Mouse (Mus musculus) heart, postnatal 0 days (tissue): Measurements from ENCODE around the gene Vmn1r199. TPM values are rescaled to one million over a fixed set of nuclear protein-coding genes. Genes with fewer than 3 reads are reported as not detected.

Experiments used
- ATAC-seq: fragments of 200-750 bp; cut with Nextera tagmentation; 2 replicates; pipeline ENCODE4 v1.8.0; 2017; ENCODE audit warnings: low read depth, moderate number of reproducible peaks, moderate library complexity; ENCODE audit not compliant: insufficient read depth
- DNase-seq: peaks from one replicate; pipeline ENCODE4 v3.0.0-alpha.2; 2016; ENCODE audit warnings: low spot score
- H3K27ac ChIP-seq: fragments of 300-500 bp; sonication (generic); 2 replicates; pipeline ENCODE4 v1.5.1; 2014; ENCODE audit warnings: low read depth, mild to moderate bottlenecking
- H3K27me3 ChIP-seq: fragments of 300-500 bp; sonication (generic); 2 replicates; pipeline ENCODE4 v1.6.1; 2014; ENCODE audit warnings: low read length, mixed read lengths; ENCODE audit not compliant: control insufficient read depth, insufficient read depth
- H3K36me3 ChIP-seq: fragments of 300-500 bp; sonication (generic); replicated peaks from 2 replicates; pipeline ENCODE4 v1.6.1; 2014; ENCODE audit warnings: low read length, mixed read lengths; ENCODE audit not compliant: control insufficient read depth, insufficient read depth
- H3K4me1 ChIP-seq: fragments of 300-500 bp; sonication (generic); 2 replicates; pipeline ENCODE4 v1.6.1; 2014; ENCODE audit warnings: antibody characterized with exemption; ENCODE audit not compliant: control insufficient read depth, insufficient read depth
- H3K4me2 ChIP-seq: fragments of 300-500 bp; sonication (generic); 2 replicates; pipeline ENCODE4 v1.6.1; 2014; ENCODE audit warnings: low read depth, mild to moderate bottlenecking, low read length, moderate library complexity
- H3K4me3 ChIP-seq: fragments of 300-500 bp; sonication (generic); 2 replicates; pipeline ENCODE4 v1.5.1; 2014; ENCODE audit warnings: low read depth, low read length
- H3K9ac ChIP-seq: fragments of 300-500 bp; sonication (generic); replicated peaks from 2 replicates; pipeline ENCODE4 v1.6.1; 2014; ENCODE audit warnings: low read depth, low read length, mixed read lengths
- H3K9me3 ChIP-seq: fragments of 300-500 bp; sonication (generic); replicated peaks from 2 replicates; pipeline ENCODE4 v1.6.1; 2016; ENCODE audit warnings: low read length; ENCODE audit not compliant: control insufficient read depth
- CTCF ChIP-seq: IDR thresholded peaks from 2 replicates; pipeline ENCODE4 v1.5.1; 2016; ENCODE audit warnings: antibody characterized with exemption, control low read depth, low read depth
- EP300 ChIP-seq: IDR thresholded peaks from 2 replicates; pipeline ENCODE4 v1.6.1; 2016; ENCODE audit warnings: antibody characterized with exemption, low read depth
- WGBS: fragments of 180-500 bp; shearing (Covaris S2); extraction: QIAGEN DNeasy Blood & Tissue Kit; methylation state at CpG from one replicate; pipeline ENCODE4 v1.1.7; 2014; 5-methylcytosine and 5-hydroxymethylcytosine counted together
- polyA plus RNA-seq: library from polyadenylated mRNA; unstranded; fragments of >200 nt; fragmentation: Nextera tagmentation; extraction: Ambion mirVana; gene quantifications from 2 replicates; pipeline ENCODE4 v1.2.1, GENCODE M21; 2015
- total RNA-seq: library from RNA; depleted of rRNA; stranded (reverse); fragments of >200 nt; gene quantifications from 2 replicates; pipeline ENCODE4 v1.2.3, GENCODE M21; 2014; ENCODE audit warnings: low replicate concordance; rRNA removed

The Vmn1r199 gene
- total and polyA plus RNA-seq, 2 experiments from 2014 or later, result not detected

DNA sequence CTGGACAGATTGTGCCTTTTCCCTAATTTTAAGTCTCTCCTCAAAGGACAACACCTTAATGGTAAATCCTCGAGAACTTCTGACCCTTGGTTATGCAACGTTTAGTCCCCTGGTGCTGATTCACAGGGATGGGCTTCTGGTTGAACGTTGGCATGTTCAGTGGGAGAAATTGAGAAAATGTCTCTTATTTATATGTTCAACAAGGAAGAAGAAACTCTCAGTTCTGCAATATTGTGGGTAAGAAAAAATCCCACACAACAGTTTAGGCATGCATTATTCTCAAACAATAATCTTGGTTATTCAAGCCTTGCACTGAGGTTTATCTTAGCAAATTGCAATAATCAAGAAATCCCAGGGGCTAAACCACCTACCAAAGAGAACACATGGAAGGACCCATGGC is 3.8 kb downstream of the Vmn1r199 start:
- no peaks in the 10 kb centered on the region for H3K36me3 ChIP-seq
- TF ChIP-seq CTCF (no peak), EP300 (no peak)
- H3K27me3 ChIP-seq, result no peaks in the 10 kb centered on the region
- H3K4me3 ChIP-seq, result no peak overlapping the region
- H3K4me1 ChIP-seq, result no peaks in the 10 kb centered on the region
- ATAC-seq (no peak), DNase-seq (no peak)
- H3K9me3 ChIP-seq, result no peaks in the 10 kb centered on the region
- WGBS, result 73% methylated on average over 3 of the region's 3 CpGs
- H3K27ac ChIP-seq, result no peak overlapping the region
- H3K4me2 ChIP-seq, result no peak overlapping the region
- H3K9ac ChIP-seq, result no peak overlapping the region

GRCm38 (mm10) chr13:22387050-22387449 is 7.4 kb downstream of the Vmn1r199 start:
- H3K4me2 ChIP-seq, result no peak overlapping the region
- no peaks in the 10 kb centered on the region for H3K9me3 ChIP-seq
- H3K27ac ChIP-seq, result no peak overlapping the region
- ATAC-seq (no peak), DNase-seq (no peak)
- H3K4me1 ChIP-seq, result no peaks in the 10 kb centered on the region
- 64% methylated on average over 1 of the region's 1 CpGs for WGBS
- no peaks in the 10 kb centered on the region for H3K36me3 ChIP-seq
- H3K4me3 ChIP-seq, result no peak overlapping the region
- no peak overlapping the region for H3K9ac ChIP-seq
- no peak for TF ChIP-seq CTCF
- no peak for TF ChIP-seq EP300
- H3K27me3 ChIP-seq, result no peaks in the 10 kb centered on the region

GRCm38 (mm10) chr13:22390073-22390472 is 10.5 kb downstream of the Vmn1r199 start, which contains the start of gene Vmn1r200:
Vmn1r200 (plus strand) TSS chr13:22390373.
- no peaks in the 10 kb centered on the region for H3K4me1 ChIP-seq
- H3K27ac ChIP-seq, result no peak within 1 kb of the TSS
- H3K27me3 ChIP-seq, result no peaks in the 10 kb centered on the region
- H3K9ac ChIP-seq, result no peak within 1 kb of the TSS
- H3K9me3 ChIP-seq, result no peaks in the 10 kb centered on the region
- no peak for TF ChIP-seq EP300
- no peak for TF ChIP-seq CTCF
- DNase-seq, result no peak
- no peak within 1 kb of the TSS for H3K4me2 ChIP-seq
- WGBS, result 69% methylated on average over 3 of the region's 3 CpGs
- H3K36me3 ChIP-seq, result no peaks in the 10 kb centered on the region
- ATAC-seq, result no peak
- H3K4me3 ChIP-seq, result no peak within 1 kb of the TSS

DNA sequence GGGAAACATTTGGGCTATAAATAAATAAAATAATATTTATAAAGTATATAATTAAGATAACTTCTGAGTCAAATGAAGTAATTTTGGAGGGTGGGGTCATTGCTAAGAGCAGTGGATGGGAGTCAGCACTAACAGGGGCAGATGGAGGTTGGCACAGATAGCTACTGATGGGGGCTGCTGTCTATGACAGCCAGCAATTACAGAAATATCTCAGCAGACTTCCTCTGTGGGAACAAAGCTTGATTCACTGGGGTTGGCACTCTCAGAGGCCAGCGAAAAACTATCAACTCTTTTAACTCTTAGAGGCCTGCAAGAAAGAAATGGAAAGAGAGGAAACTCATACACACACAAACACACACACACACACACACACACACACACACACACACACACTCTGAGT is 23.4 kb downstream of the Vmn1r199 start:
- Histone ChIP-seq H3K36me3 (no peaks in the 10 kb centered on the region), H3K4me1 (no peaks in the 10 kb centered on the region), H3K4me3 (no peak overlapping the region), H3K27me3 (no peaks in the 10 kb centered on the region), H3K9me3 (peaks cover 6% of the 10 kb centered on the region; the same call in 1 of the 2 replicates), H3K27ac (no peak overlapping the region), H3K4me2 (no peak overlapping the region), H3K9ac (no peak overlapping the region)
- WGBS, result 33% methylated on average over 1 of the region's 1 CpGs
- TF ChIP-seq EP300 (no peak), CTCF (no peak)
- ATAC-seq (no peak), DNase-seq (no peak)

Other genes with a start within 250 kb of the Vmn1r199 start
- gene Vmn1r191, start 195.8 kb upstream of the Vmn1r199 start, total RNA-seq, result not detected in 2 replicates
- gene Vmn1r191, start 195.8 kb upstream of the Vmn1r199 start, polyA plus RNA-seq, result not detected in 2 replicates
- not detected in 2 replicates for gene Vmn1r192, start 188.7 kb upstream of the Vmn1r199 start, total RNA-seq
- gene Vmn1r192, start 188.7 kb upstream of the Vmn1r199 start, polyA plus RNA-seq, result not detected in 2 replicates
- not detected in 2 replicates for gene Vmn1r193, start 156.7 kb upstream of the Vmn1r199 start, total RNA-seq
- not detected in 2 replicates for gene Vmn1r193, start 156.7 kb upstream of the Vmn1r199 start, polyA plus RNA-seq
- gene Vmn1r194, start 135.6 kb upstream of the Vmn1r199 start, total RNA-seq, result not detected in 2 replicates
- gene Vmn1r194, start 135.6 kb upstream of the Vmn1r199 start, polyA plus RNA-seq, result not detected in 2 replicates
- not detected in 2 replicates for gene Vmn1r195, start 109.3 kb upstream of the Vmn1r199 start, total RNA-seq
- not detected in 2 replicates for gene Vmn1r195, start 109.3 kb upstream of the Vmn1r199 start, polyA plus RNA-seq
- not detected in 2 replicates for gene Vmn1r196, start 89.9 kb upstream of the Vmn1r199 start, total RNA-seq
- not detected in 2 replicates for gene Vmn1r196, start 89.9 kb upstream of the Vmn1r199 start, polyA plus RNA-seq
- not detected in 2 replicates for gene Vmn1r197, start 55.2 kb upstream of the Vmn1r199 start, total RNA-seq
- gene Vmn1r197, start 55.2 kb upstream of the Vmn1r199 start, polyA plus RNA-seq, result not detected in 2 replicates
- gene Vmn1r198, start 29.5 kb upstream of the Vmn1r199 start, total RNA-seq, result not detected in 2 replicates
- gene Vmn1r198, start 29.5 kb upstream of the Vmn1r199 start, polyA plus RNA-seq, result not detected in 2 replicates
- gene Vmn1r200, start 10.6 kb downstream of the Vmn1r199 start, total RNA-seq, result not detected in 2 replicates
- gene Vmn1r200, start 10.6 kb downstream of the Vmn1r199 start, polyA plus RNA-seq, result not detected in 2 replicates
- gene Vmn1r201, start 92.1 kb downstream of the Vmn1r199 start, total RNA-seq, result not detected in 2 replicates
- gene Vmn1r201, start 92.1 kb downstream of the Vmn1r199 start, polyA plus RNA-seq, result not detected in 2 replicates
- not detected in 2 replicates for gene Vmn1r202, start 125.6 kb downstream of the Vmn1r199 start, total RNA-seq
- not detected in 2 replicates for gene Vmn1r202, start 125.6 kb downstream of the Vmn1r199 start, polyA plus RNA-seq
- not detected in 2 replicates for gene Vmn1r203, start 138.3 kb downstream of the Vmn1r199 start, total RNA-seq
- gene Vmn1r203, start 138.3 kb downstream of the Vmn1r199 start, polyA plus RNA-seq, result not detected in 2 replicates
- gene Vmn1r204, start 173.4 kb downstream of the Vmn1r199 start, total RNA-seq, result not detected in 2 replicates
- not detected in 2 replicates for gene Vmn1r204, start 173.4 kb downstream of the Vmn1r199 start, polyA plus RNA-seq
- not detected in 2 replicates for gene Vmn1r205, start 213.2 kb downstream of the Vmn1r199 start, total RNA-seq
- not detected in 2 replicates for gene Vmn1r205, start 213.2 kb downstream of the Vmn1r199 start, polyA plus RNA-seq
- gene Vmn1r206, start 244.4 kb downstream of the Vmn1r199 start, total RNA-seq, result not detected in 2 replicates
- gene Vmn1r206, start 244.4 kb downstream of the Vmn1r199 start, polyA plus RNA-seq, result not detected in 2 replicates